In the genomic region with DNA sequence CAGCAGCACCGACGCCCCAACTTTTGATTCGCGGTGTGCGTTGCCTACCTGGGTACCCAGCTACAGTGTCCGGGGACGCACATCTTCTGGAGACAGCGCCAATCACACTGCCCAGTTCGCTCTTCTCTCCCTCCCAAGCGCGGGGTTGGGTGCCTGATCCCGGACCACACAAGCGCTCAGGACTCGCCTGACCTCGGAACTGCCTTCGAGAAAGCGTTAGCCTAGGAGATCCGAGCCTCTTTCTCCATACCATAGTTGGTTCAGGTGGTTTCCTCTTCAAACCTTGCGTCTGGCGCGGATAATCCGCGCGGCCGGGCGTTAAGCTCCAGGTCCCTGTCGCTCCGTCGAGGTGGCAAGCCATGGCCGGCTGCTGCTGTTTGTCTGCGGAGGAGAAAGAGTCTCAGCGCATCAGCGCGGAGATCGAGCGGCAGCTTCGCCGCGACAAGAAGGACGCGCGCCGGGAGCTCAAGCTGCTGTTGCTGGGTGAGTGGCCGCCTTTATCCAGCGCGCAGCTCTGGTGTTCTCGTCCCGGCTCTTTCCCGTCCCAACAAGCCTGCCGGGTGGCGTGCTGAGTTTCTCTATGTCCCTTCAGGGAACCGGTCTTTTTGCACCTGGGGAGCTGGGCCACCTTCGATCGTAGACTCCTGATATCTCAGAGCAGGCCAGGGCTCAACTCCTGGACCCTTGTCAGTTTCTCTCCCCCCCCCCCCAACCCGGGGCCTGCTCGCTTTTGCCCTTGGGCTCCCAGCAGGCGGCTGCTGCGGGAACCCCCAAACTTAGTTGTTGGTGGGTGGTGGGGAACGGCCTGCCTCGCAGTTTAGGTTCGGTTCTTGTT, we compare ENCODE assay signal across 9 mouse cellular contexts. TPM values are rescaled to one million over a fixed set of nuclear protein-coding genes. Genes with fewer than 3 reads are reported as not detected.
A peak's percentile ranks its signal among the peaks of the same experiment; 100 is the strongest.
DNase-seq lines count a peak whose midpoint lies in the region; ATAC-seq and TF ChIP-seq lines count a peak whose summit lies in the region.
"Had no signal": no experiment of that assay in that cellular context is flagged by ENCODE, and none has a peak within 500 bp of the region (broad histone marks: within the 10 kb centered on the region; RNA-seq: fewer than 3 reads in every experiment).

No protein-coding gene starts in this region.

- no peak for TF ChIP-seq POLR2A in heart, adult 2 months (IDR thresholded peaks at IDR 0.05; ENCODE audit: insufficient read depth, low read depth, low read length)

- DNase-seq in heart, adult 2 months, result peak; percentile 13 to 33
- DNase-seq in heart, adult 18-20 months, result no peak
- DNase-seq in adrenal gland, adult 18-20 months (ENCODE audit: low spot score in 2 of 2), result peak; percentile 42
- peak; percentile 44 for DNase-seq in forebrain, embryonic 10.5 days (ENCODE audit: extremely low spot score, low spot score)
- no peak for DNase-seq in liver, embryonic 14.5 days (ENCODE audit: low read depth in 3 of 3, low spot score in 3 of 3)
- peak; percentile 51 for DNase-seq in neural tube, embryonic 11.5 days (ENCODE audit: low spot score)

- TF ChIP-seq CTCF in heart, adult 2 months (IDR thresholded peaks at IDR 0.05), result no peak
- TF ChIP-seq CTCF in liver, embryonic 14.5 days (IDR thresholded peaks at IDR 0.05; ENCODE audit: low read depth), result no peak

- 0 out of 2 replicates have a peak overlapping the region, but pooled peaks have one; percentile 26 for H3K9ac ChIP-seq in heart, adult 2 months (ENCODE audit: low read depth, low read length)
- peak overlapping the region; percentile 28 for H3K9ac ChIP-seq in hindbrain, embryonic 16.5 days (ENCODE audit: low read depth, low read length)
- H3K9ac ChIP-seq in liver, embryonic 14.5 days (replicated peaks), result no peak overlapping the region; the same call in 1 of the 2 replicates
- peak overlapping the region; percentile 41 for H3K9ac ChIP-seq in neural tube, embryonic 11.5 days (ENCODE audit: low read length)

- no peak overlapping the region for H3K27ac ChIP-seq in heart, adult 2 months
- H3K27ac ChIP-seq in forebrain, embryonic 10.5 days, result peak overlapping the region; percentile 75
- no peak overlapping the region for H3K27ac ChIP-seq in hindbrain, embryonic 16.5 days (ENCODE audit: low read depth, low read length)
- H3K27ac ChIP-seq in liver, embryonic 14.5 days, result no peak overlapping the region
- H3K27ac ChIP-seq in neural tube, embryonic 11.5 days (ENCODE audit: low read depth, low read length), result no peak overlapping the region

- intact Hi-C loops in heart, adult 2 months (cut with DNase I), result loop anchor here (10.0 kb wide), 1 partner anchor 82 kb away; no protein-coding TSS in a partner anchor

- H3K36me3 ChIP-seq in heart, adult 2 months (ENCODE audit: control insufficient read depth, insufficient read depth, low read length), result no peaks in the 10 kb centered on the region
- no peaks in the 10 kb centered on the region for H3K36me3 ChIP-seq in forebrain, embryonic 10.5 days (replicated peaks)
- no peaks in the 10 kb centered on the region for H3K36me3 ChIP-seq in hindbrain, embryonic 16.5 days (ENCODE audit: control insufficient read depth, insufficient read depth, low read length)
- no peaks in the 10 kb centered on the region for H3K36me3 ChIP-seq in liver, embryonic 14.5 days (replicated peaks; ENCODE audit: control insufficient read depth, insufficient read depth, low read depth)
- no peaks in the 10 kb centered on the region for H3K36me3 ChIP-seq in neural tube, embryonic 11.5 days (ENCODE audit: control insufficient read depth, insufficient read depth, low read length)

- no peaks in the 10 kb centered on the region for H3K9me3 ChIP-seq in forebrain, embryonic 10.5 days
- no peaks in the 10 kb centered on the region for H3K9me3 ChIP-seq in hindbrain, embryonic 16.5 days (ENCODE audit: control insufficient read depth, low read length)
- no peaks in the 10 kb centered on the region for H3K9me3 ChIP-seq in liver, embryonic 14.5 days (ENCODE audit: control insufficient read depth, low read length)
- H3K9me3 ChIP-seq in neural tube, embryonic 11.5 days (ENCODE audit: control insufficient read depth, low read length), result no peaks in the 10 kb centered on the region

- TF ChIP-seq EP300 in heart, adult 2 months (IDR thresholded peaks at IDR 0.05; ENCODE audit: insufficient read depth, low read depth, low read length), result no peak
- TF ChIP-seq EP300 in liver, embryonic 14.5 days (IDR thresholded peaks at IDR 0.05; ENCODE audit: low read depth), result no peak

- H3K4me1 ChIP-seq in heart, adult 2 months (ENCODE audit: control insufficient read depth, insufficient read depth, low read length), result 0 out of 2 replicates have a peak, but pooled peaks cover 2% of the 10 kb centered on the region
- H3K4me1 ChIP-seq in forebrain, embryonic 10.5 days, result peaks cover 53% of the 10 kb centered on the region
- H3K4me1 ChIP-seq in hindbrain, embryonic 16.5 days (ENCODE audit: control insufficient read depth, insufficient read depth, low read depth, low read length), result peaks cover 19% of the 10 kb centered on the region
- H3K4me1 ChIP-seq in liver, embryonic 14.5 days (replicated peaks; ENCODE audit: control insufficient read depth in 2 of 2, insufficient read depth in 2 of 2, low read length in 1 of 2), result 0 out of 4 replicates have a peak, but pooled peaks cover 0 to 2% of the 10 kb centered on the region in 2 experiments
- peaks cover 23% of the 10 kb centered on the region; the same call in 1 of the 2 replicates for H3K4me1 ChIP-seq in neural tube, embryonic 11.5 days (ENCODE audit: control insufficient read depth, insufficient read depth, low read length)

- H3K4me3 ChIP-seq in heart, adult 2 months, result peak overlapping the region; percentile 43
- H3K4me3 ChIP-seq in forebrain, embryonic 10.5 days, result peak overlapping the region; percentile 52
- H3K4me3 ChIP-seq in hindbrain, embryonic 16.5 days (ENCODE audit: low read length), result peak overlapping the region; percentile 43
- H3K4me3 ChIP-seq in liver, embryonic 14.5 days (ENCODE audit: insufficient read depth in 1 of 2, low read depth in 2 of 2, low read length in 2 of 2), result peak overlapping the region; percentile 39 to 49
- H3K4me3 ChIP-seq in neural tube, embryonic 11.5 days (ENCODE audit: low read depth, low read length), result peak overlapping the region; percentile 35

- peak; percentile 43; the same call in 1 of the 2 replicates for ATAC-seq in hindbrain, embryonic 16.5 days
- peak; percentile 29; the same call in 1 of the 2 replicates for ATAC-seq in liver, embryonic 14.5 days (ENCODE audit: insufficient read depth)
- ATAC-seq in neural tube, embryonic 11.5 days (ENCODE audit: insufficient read depth, low FRiP score, low TSS enrichment), result no peak
- no peak for ATAC-seq in activated CD4-positive, CD25-positive, alpha-beta regulatory T cell, adult 4 months

- WGBS in heart, adult 2 months, result 15% methylated on average over 61 of the region's 61 CpGs
- 1% methylated on average over 61 of the region's 61 CpGs for WGBS in forebrain, embryonic 10.5 days
- 2% methylated on average over 61 of the region's 61 CpGs for WGBS in hindbrain, embryonic 16.5 days
- 4% methylated on average over 61 of the region's 61 CpGs for WGBS in liver, embryonic 14.5 days (ENCODE audit: insufficient replicate concordance)
- WGBS in neural tube, embryonic 11.5 days, result 1% methylated on average over 58 of the region's 61 CpGs

- 0 out of 2 replicates have a peak, but pooled peaks cover 2% of the 10 kb centered on the region for H3K27me3 ChIP-seq in heart, adult 2 months (ENCODE audit: control insufficient read depth, insufficient read depth, low read length)
- H3K27me3 ChIP-seq in forebrain, embryonic 10.5 days (ENCODE audit: poor library complexity, severe bottlenecking), result peaks cover 79% of the 10 kb centered on the region
- H3K27me3 ChIP-seq in hindbrain, embryonic 16.5 days (replicated peaks; ENCODE audit: control insufficient read depth, insufficient read depth, low read length), result peaks cover 13% of the 10 kb centered on the region
- H3K27me3 ChIP-seq in liver, embryonic 14.5 days (ENCODE audit: control insufficient read depth, insufficient read depth, low read length), result peaks cover 13% of the 10 kb centered on the region
- peaks cover 26% of the 10 kb centered on the region for H3K27me3 ChIP-seq in neural tube, embryonic 11.5 days (ENCODE audit: control insufficient read depth, insufficient read depth, low read length)

- no peaks in the 10 kb centered on the region for H3K79me2 ChIP-seq in heart, adult 2 months (replicated peaks; ENCODE audit: control insufficient read depth, insufficient read depth, low read length)

- H3K4me2 ChIP-seq in hindbrain, embryonic 16.5 days (ENCODE audit: low read length), result peak overlapping the region; percentile 60
- H3K4me2 ChIP-seq in liver, embryonic 14.5 days (ENCODE audit: low read depth), result peak overlapping the region; percentile 78
- H3K4me2 ChIP-seq in neural tube, embryonic 11.5 days (ENCODE audit: low read depth), result peak overlapping the region; percentile 64

RNA-seq across cellular contexts. Expression of gene Gna14, which starts 1.0 kb away (rescaled TPM):
- under 1 TPM; 0.26 to 0.89 TPM for total RNA-seq in heart, adult 2 months (2021)
- polyA plus RNA-seq in heart, adult 2 months (2012; rRNA removed), result 0.44 and 0.45 TPM in 2 replicates
- under 1 TPM; 0.27 to 0.67 TPM for total RNA-seq in heart, adult 18-20 months (2021)
- total RNA-seq in adrenal gland, adult 18-20 months (2021), result 10 to 100 TPM; 37.0 to 56.3 TPM
- 2.6 and 3.5 TPM in 2 replicates for polyA plus RNA-seq in forebrain, embryonic 10.5 days (2016; fragmentation: Nextera tagmentation; extraction: Ambion mirVana)
- polyA plus RNA-seq in hindbrain, embryonic 16.5 days (2015; fragmentation: Nextera tagmentation; extraction: Ambion mirVana), result 0.62 and 0.88 TPM in 2 replicates
- 0.69 and 0.87 TPM in 2 replicates for polyA plus RNA-seq in liver, embryonic 14.5 days (2012; rRNA removed)
- polyA plus RNA-seq in liver, embryonic 14.5 days (2014; fragmentation: Nextera tagmentation; extraction: Ambion mirVana), result 0.85 and 1.4 TPM in 2 replicates
- 0.16 and 0.28 TPM in 2 replicates for polyA plus RNA-seq in neural tube, embryonic 11.5 days (2014; fragmentation: Nextera tagmentation; extraction: Ambion mirVana)
- polyA plus RNA-seq in activated CD4-positive, CD25-positive, alpha-beta regulatory T cell, adult 4 months (2017; shearing (Covaris generic)), result 1 to 10 TPM; 3.3 to 4.7 TPM
- total RNA-seq: MEL had no signal

Comparison
In these comparisons a context has a peak if more than half of its experiments do, and no peak if none do; other contexts are left out.
1. DNase-seq: peak in heart, adult 2 months (2 of 2), adrenal gland, adult 18-20 months (2 of 2), forebrain, embryonic 10.5 days (single experiment) and neural tube, embryonic 11.5 days (single experiment); none in heart, adult 18-20 months (0 of 2) and liver, embryonic 14.5 days (0 of 3).
2. ATAC-seq: peak in hindbrain, embryonic 16.5 days (single experiment) and liver, embryonic 14.5 days (single experiment); none in neural tube, embryonic 11.5 days (single experiment) and activated CD4-positive, CD25-positive, alpha-beta regulatory T cell, adult 4 months (single experiment).
3. Peak in every context shown above with its lines, with median percentiles within 50 percentile points of each other: H3K4me3 ChIP-seq and H3K4me2 ChIP-seq.